In genomic region chr4:151661486-151661885, GRCm38 (mm10) we compare ENCODE assay signal across 23 mouse cellular contexts.
DNase-seq lines count a peak whose midpoint lies in the region; ATAC-seq and TF ChIP-seq lines count a peak whose summit lies in the region.
"Had no signal": no experiment of that assay in that cellular context is flagged by ENCODE, and none has a peak within 500 bp of the region (broad histone marks: within the 10 kb centered on the region; RNA-seq: fewer than 3 reads in every experiment).

No protein-coding gene starts in this region.

- H3K36me3 ChIP-seq in heart, adult 2 months (ENCODE audit: control insufficient read depth, insufficient read depth, low read length): no peaks in the 10 kb centered on the region
- H3K36me3 ChIP-seq in heart, embryonic 10.5 days: no peaks in the 10 kb centered on the region
- no peaks in the 10 kb centered on the region for H3K36me3 ChIP-seq in midbrain, embryonic 12.5 days
- no peaks in the 10 kb centered on the region for H3K36me3 ChIP-seq in midbrain, embryonic 11.5 days (ENCODE audit: control insufficient read depth, insufficient read depth, low read length)
- no peaks in the 10 kb centered on the region for H3K36me3 ChIP-seq in hindbrain, embryonic 14.5 days (replicated peaks; ENCODE audit: control insufficient read depth, insufficient read depth)
- H3K36me3 ChIP-seq in neural tube, embryonic 15.5 days: no peaks in the 10 kb centered on the region
- H3K36me3 ChIP-seq: heart, embryonic 13.5 days; stomach, embryonic 15.5 days had no signal

- H3K4me1 ChIP-seq in heart, adult 2 months (ENCODE audit: control insufficient read depth, insufficient read depth, low read length): peaks cover 10% of the 10 kb centered on the region
- H3K4me1 ChIP-seq in heart, embryonic 10.5 days: peaks cover 6% of the 10 kb centered on the region
- peaks cover 15% of the 10 kb centered on the region for H3K4me1 ChIP-seq in midbrain, embryonic 12.5 days
- H3K4me1 ChIP-seq in midbrain, embryonic 11.5 days (ENCODE audit: control insufficient read depth, insufficient read depth, low read length): no peaks in the 10 kb centered on the region
- peaks cover 5% of the 10 kb centered on the region for H3K4me1 ChIP-seq in hindbrain, embryonic 14.5 days (replicated peaks; ENCODE audit: control insufficient read depth, insufficient read depth, low read length)
- peaks cover 18% of the 10 kb centered on the region for H3K4me1 ChIP-seq in neural tube, embryonic 15.5 days
- H3K4me1 ChIP-seq: stomach, embryonic 15.5 days had no signal

- H3K4me2 ChIP-seq in midbrain, embryonic 12.5 days (replicated peaks): no peak overlapping the region
- H3K4me2 ChIP-seq in midbrain, embryonic 11.5 days: no peak overlapping the region
- no peak overlapping the region for H3K4me2 ChIP-seq in hindbrain, embryonic 14.5 days (replicated peaks)
- no peak overlapping the region for H3K4me2 ChIP-seq in neural tube, embryonic 15.5 days
- H3K4me2 ChIP-seq: heart, embryonic 13.5 days; stomach, embryonic 15.5 days had no signal

- TF ChIP-seq EP300 in heart, adult 2 months (IDR thresholded peaks at IDR 0.05; ENCODE audit: insufficient read depth, low read depth, low read length): 0 out of 2 replicates have a peak, but pooled peaks have one; percentile 19

- TF ChIP-seq CTCF in heart, adult 2 months (IDR thresholded peaks at IDR 0.05): no peak

- no peak overlapping the region for H3K9ac ChIP-seq in heart, adult 2 months (ENCODE audit: low read depth, low read length)
- H3K9ac ChIP-seq in midbrain, embryonic 12.5 days (replicated peaks): no peak overlapping the region
- no peak overlapping the region for H3K9ac ChIP-seq in midbrain, embryonic 11.5 days (ENCODE audit: low read length)
- no peak overlapping the region for H3K9ac ChIP-seq in hindbrain, embryonic 14.5 days
- no peak overlapping the region for H3K9ac ChIP-seq in neural tube, embryonic 15.5 days (replicated peaks)
- H3K9ac ChIP-seq: heart, embryonic 13.5 days; liver, embryonic 14.5 days; stomach, embryonic 15.5 days had no signal

- H3K9me3 ChIP-seq in heart, embryonic 10.5 days: no peaks in the 10 kb centered on the region
- no peaks in the 10 kb centered on the region for H3K9me3 ChIP-seq in midbrain, embryonic 12.5 days
- H3K9me3 ChIP-seq in midbrain, embryonic 11.5 days (ENCODE audit: control insufficient read depth, low read length): no peaks in the 10 kb centered on the region
- no peaks in the 10 kb centered on the region for H3K9me3 ChIP-seq in hindbrain, embryonic 14.5 days (ENCODE audit: control insufficient read depth, low read length)
- H3K9me3 ChIP-seq in neural tube, embryonic 15.5 days (replicated peaks): no peaks in the 10 kb centered on the region
- H3K9me3 ChIP-seq: heart, embryonic 13.5 days; stomach, embryonic 15.5 days had no signal

- intact Hi-C loops in heart, adult 2 months (cut with DNase I): loop anchor here (2.0 to 5.0 kb wide), 2 partner anchors 27 to 91 kb away; no protein-coding TSS in a partner anchor

- peak overlapping the region; percentile 56 for H3K27ac ChIP-seq in heart, adult 2 months
- H3K27ac ChIP-seq in heart, embryonic 10.5 days: no peak overlapping the region
- H3K27ac ChIP-seq in midbrain, embryonic 12.5 days (replicated peaks): 0 out of 2 replicates have a peak overlapping the region, but pooled peaks have one; percentile 3
- H3K27ac ChIP-seq in midbrain, embryonic 11.5 days (ENCODE audit: low read depth, low read length): no peak overlapping the region
- peak overlapping the region; percentile 43; the same call in 1 of the 2 replicates for H3K27ac ChIP-seq in hindbrain, embryonic 14.5 days
- peak overlapping the region; percentile 3; the same call in 1 of the 2 replicates for H3K27ac ChIP-seq in neural tube, embryonic 15.5 days (replicated peaks)
- H3K27ac ChIP-seq: heart, embryonic 13.5 days; kidney, postnatal 0 days; liver, embryonic 14.5 days; macrophage; stomach, embryonic 15.5 days had no signal

- no peaks in the 10 kb centered on the region for H3K79me2 ChIP-seq in heart, adult 2 months (replicated peaks; ENCODE audit: control insufficient read depth, insufficient read depth, low read length)

- TF ChIP-seq POLR2A in heart, adult 2 months (IDR thresholded peaks at IDR 0.05; ENCODE audit: insufficient read depth, low read depth, low read length): no peak

- DNase-seq in heart, adult 2 months: peak in 1 of 2 experiments; percentile 24
- DNase-seq in heart, embryonic 10.5 days (ENCODE audit: low spot score): no peak
- no peak for DNase-seq in midbrain, embryonic 11.5 days (ENCODE audit: low spot score, missing footprints)
- no peak for DNase-seq in hindbrain, embryonic 14.5 days (ENCODE audit: low spot score)
- DNase-seq: adrenal gland, postnatal 14 days; cerebellum, adult 2 months; cerebellum, postnatal 14 days; gastrocnemius, postnatal 25 days; kidney, adult 8-10 months; liver; lung, adult 2 months; lung, postnatal 10 days had no signal

- no peaks in the 10 kb centered on the region for H3K27me3 ChIP-seq in heart, adult 2 months (ENCODE audit: control insufficient read depth, insufficient read depth, low read length)
- H3K27me3 ChIP-seq in heart, embryonic 10.5 days (ENCODE audit: insufficient read depth, poor library complexity, severe bottlenecking): no peaks in the 10 kb centered on the region
- H3K27me3 ChIP-seq in midbrain, embryonic 12.5 days: no peaks in the 10 kb centered on the region
- H3K27me3 ChIP-seq in midbrain, embryonic 11.5 days (ENCODE audit: control insufficient read depth, insufficient read depth, low read length): no peaks in the 10 kb centered on the region
- no peaks in the 10 kb centered on the region for H3K27me3 ChIP-seq in hindbrain, embryonic 14.5 days (ENCODE audit: control insufficient read depth, insufficient read depth, low read length)
- no peaks in the 10 kb centered on the region for H3K27me3 ChIP-seq in neural tube, embryonic 15.5 days (replicated peaks)
- H3K27me3 ChIP-seq: heart, embryonic 13.5 days; stomach, embryonic 15.5 days had no signal

- no peak overlapping the region for H3K4me3 ChIP-seq in heart, adult 2 months
- H3K4me3 ChIP-seq in heart, embryonic 10.5 days: no peak overlapping the region
- H3K4me3 ChIP-seq in midbrain, embryonic 12.5 days: no peak overlapping the region
- no peak overlapping the region for H3K4me3 ChIP-seq in midbrain, embryonic 11.5 days (ENCODE audit: low read depth, low read length)
- H3K4me3 ChIP-seq in hindbrain, embryonic 14.5 days (replicated peaks; ENCODE audit: low read length): no peak overlapping the region
- no peak overlapping the region for H3K4me3 ChIP-seq in neural tube, embryonic 15.5 days (replicated peaks)
- H3K4me3 ChIP-seq: erythroblast, embryonic 14.5 days; heart, embryonic 13.5 days; stomach, embryonic 15.5 days had no signal

- ATAC-seq in midbrain, embryonic 12.5 days (ENCODE audit: low FRiP score, low read depth): no peak
- no peak for ATAC-seq in midbrain, embryonic 11.5 days (ENCODE audit: low FRiP score)
- no peak for ATAC-seq in hindbrain, embryonic 14.5 days (ENCODE audit: low FRiP score)
- no peak for ATAC-seq in neural tube, embryonic 15.5 days (ENCODE audit: low FRiP score)
- no peak for ATAC-seq in cerebellum, adult (ENCODE audit: insufficient number of reproducible peaks, low FRiP score, low TSS enrichment)
- ATAC-seq: CD4-positive, CD25-positive, alpha-beta regulatory T cell, adult 4 months; intestine, embryonic 16.5 days had no signal

- 57% methylated on average over 9 of the region's 9 CpGs for WGBS in heart, adult 2 months
- 85% methylated on average over 9 of the region's 9 CpGs for WGBS in heart, embryonic 10.5 days
- 60% methylated on average over 9 of the region's 9 CpGs for WGBS in midbrain, embryonic 12.5 days
- WGBS in midbrain, embryonic 11.5 days: 72% methylated on average over 9 of the region's 9 CpGs
- 54% methylated on average over 9 of the region's 9 CpGs for WGBS in hindbrain, embryonic 14.5 days
- 41% methylated on average over 9 of the region's 9 CpGs for WGBS in neural tube, embryonic 15.5 days

Comparison
In these comparisons a context has a peak if more than half of its experiments do, and no peak if none do; other contexts are left out.
1. H3K27ac ChIP-seq: peak in heart, adult 2 months (single experiment), midbrain, embryonic 12.5 days (single experiment), hindbrain, embryonic 14.5 days (single experiment) and neural tube, embryonic 15.5 days (single experiment); none in heart, embryonic 10.5 days (single experiment) and midbrain, embryonic 11.5 days (single experiment).